Mouse (Mus musculus) macrophage (primary cell): ENCODE results near the gene Ackr3. TPM values are rescaled to one million over a fixed set of nuclear protein-coding genes. Genes with fewer than 3 reads are reported as not detected.

Experiments
- H3K27ac ChIP-seq: fragments of 350-480 bp; formaldehyde crosslinking; 2 replicates; pipeline ENCODE4 v1.9.0; 2021
- H3K36me3 ChIP-seq: fragments of 350-480 bp; formaldehyde crosslinking; 2 replicates; pipeline ENCODE4 v1.9.0; 2021; ENCODE audit errors: inconsistent target
- H3K4me3 ChIP-seq: fragments of 350-480 bp; formaldehyde crosslinking; 2 replicates; pipeline ENCODE4 v1.9.0; 2021; ENCODE audit errors: inconsistent target
- H3K79me2 ChIP-seq: fragments of 350-480 bp; formaldehyde crosslinking; 2 replicates; pipeline ENCODE4 v1.9.0; 2021; ENCODE audit errors: inconsistent target
- WGBS: methylation state at CpG from one replicate; pipeline ENCODE4 v1.1.7; 2026; ENCODE audit warnings: inconsistent platforms; ENCODE audit not compliant: missing documents; 5-methylcytosine and 5-hydroxymethylcytosine counted together
- polyA plus RNA-seq: library from polyadenylated mRNA; stranded (reverse); fragments of 250-400 nt; gene quantifications from 3 replicates; pipeline ENCODE4 v1.2.4, GENCODE M21; 2018; ENCODE audit warnings: inconsistent platforms

The Ackr3 gene
- polyA plus RNA-seq, 1 experiment from 2014 or later = not detected

GRCm38 (mm10) chr1:90228323-90228697, 24.5 kb downstream of the Ackr3 start:
- Histone ChIP-seq H3K27ac (no peak overlapping the region), H3K36me3 (no peaks in the 10 kb centered on the region), H3K4me3 (no peak overlapping the region), H3K79me2 (no peaks in the 10 kb centered on the region)
- WGBS = 21% methylated on average over 9 of the region's 9 CpGs

- WGBS = 86% methylated on average over 4 of the region's 4 CpGs
- H3K27ac ChIP-seq = no peak overlapping the region
- no peak overlapping the region for H3K4me3 ChIP-seq
- H3K79me2 ChIP-seq = no peaks in the 10 kb centered on the region
- no peaks in the 10 kb centered on the region for H3K36me3 ChIP-seq
Measured at GRCm38 (mm10) chr1:90230611-90231010, 26.8 kb downstream of the Ackr3 start.

DNA sequence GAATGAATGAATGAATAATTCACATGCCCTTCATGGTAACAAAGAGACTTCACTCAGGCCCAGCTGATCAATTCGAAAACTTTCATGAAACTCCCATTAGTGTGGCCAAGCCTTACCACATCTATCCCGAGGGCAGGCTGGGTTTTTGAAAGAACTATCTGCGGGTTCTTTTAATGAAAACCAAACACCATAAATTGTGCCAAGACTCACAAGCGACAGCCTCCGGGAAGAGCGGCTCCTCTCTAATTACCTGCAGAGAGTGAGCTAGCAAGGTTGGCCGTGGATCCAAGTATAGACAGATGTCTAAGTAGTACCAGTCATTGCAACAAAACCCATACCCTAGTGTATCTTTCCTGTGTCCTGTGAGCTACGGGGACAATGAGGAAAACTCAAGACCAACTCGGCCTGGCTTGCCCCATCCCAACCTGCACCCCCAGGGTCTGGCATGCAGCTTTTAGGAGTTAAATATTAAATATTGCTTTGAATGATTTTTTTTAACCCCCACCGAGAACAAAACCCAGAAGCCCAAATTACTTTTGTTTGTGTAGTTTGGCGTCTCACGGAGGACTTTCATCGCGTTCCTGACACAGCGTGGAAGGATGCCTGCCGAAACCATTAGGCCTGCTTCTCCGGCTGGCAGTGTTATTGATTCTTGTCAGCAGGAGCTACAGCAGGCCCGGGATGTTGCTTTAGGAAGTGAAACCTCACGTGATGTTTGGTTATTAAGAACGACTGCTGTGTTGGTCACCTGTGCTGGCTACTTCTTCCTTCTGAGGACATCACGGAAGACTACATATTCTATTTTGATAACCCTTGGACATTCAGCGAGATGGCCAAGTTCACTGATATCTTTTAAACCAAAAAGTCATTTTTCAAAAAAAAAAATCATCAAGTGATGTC, 28.1 kb downstream of the Ackr3 start:
- Histone ChIP-seq H3K4me3 (no peak overlapping the region), H3K79me2 (no peaks in the 10 kb centered on the region), H3K27ac (no peak overlapping the region), H3K36me3 (no peaks in the 10 kb centered on the region)
- WGBS = 81% methylated on average over 22 of the region's 22 CpGs

DNA sequence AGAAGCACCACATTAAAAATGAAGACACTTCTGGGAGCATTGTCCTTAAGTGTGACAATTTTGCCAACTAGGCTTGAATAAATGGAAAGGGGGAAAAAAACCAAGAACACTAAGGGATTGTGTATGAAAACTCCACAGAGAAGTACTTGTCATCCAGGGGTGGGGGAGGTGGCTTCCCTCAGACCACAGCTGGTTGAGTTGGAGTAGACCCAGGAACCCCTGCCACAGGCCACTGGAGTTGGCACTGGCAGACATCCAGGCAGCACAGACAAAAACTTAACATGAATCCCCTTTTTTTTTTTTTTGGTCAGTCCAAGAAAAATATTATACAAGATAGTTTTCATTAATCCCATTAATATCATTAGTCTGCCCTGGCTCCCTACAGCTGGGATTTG, 28.7 kb downstream of the Ackr3 start:
- Histone ChIP-seq H3K27ac (no peak overlapping the region), H3K4me3 (no peak overlapping the region), H3K79me2 (no peaks in the 10 kb centered on the region), H3K36me3 (no peaks in the 10 kb centered on the region)

- no peak overlapping the region for H3K4me3 ChIP-seq
- H3K27ac ChIP-seq = no peak overlapping the region
- WGBS = 50% methylated on average over 11 of the region's 11 CpGs
- H3K36me3 ChIP-seq = no peaks in the 10 kb centered on the region
- H3K79me2 ChIP-seq = no peaks in the 10 kb centered on the region
Measured at GRCm38 (mm10) chr1:90234620-90235054, 30.9 kb downstream of the Ackr3 start.

DNA sequence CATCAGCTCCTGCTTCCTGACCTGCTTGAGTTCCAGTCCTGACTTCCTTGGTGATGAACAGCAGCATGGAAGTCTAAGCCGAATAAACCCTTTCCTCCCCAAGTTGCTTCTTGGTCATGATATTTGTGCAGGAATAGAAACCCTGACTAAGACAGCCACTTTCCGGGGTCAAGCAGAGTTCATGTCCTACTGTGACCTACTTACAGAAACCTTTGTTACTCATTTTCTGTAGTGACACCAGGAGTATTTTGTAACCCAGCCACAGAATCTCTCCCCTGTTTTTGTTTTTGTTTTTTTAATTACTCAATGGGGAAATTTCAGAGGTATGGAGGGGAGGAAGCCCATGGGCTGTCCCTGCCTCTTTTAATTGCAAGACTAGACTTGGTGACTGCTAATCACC, 32.9 kb downstream of the Ackr3 start:
- Histone ChIP-seq H3K36me3 (no peaks in the 10 kb centered on the region), H3K27ac (no peak overlapping the region), H3K4me3 (no peak overlapping the region), H3K79me2 (no peaks in the 10 kb centered on the region)
- WGBS = 92% methylated on average over 2 of the region's 2 CpGs

DNA sequence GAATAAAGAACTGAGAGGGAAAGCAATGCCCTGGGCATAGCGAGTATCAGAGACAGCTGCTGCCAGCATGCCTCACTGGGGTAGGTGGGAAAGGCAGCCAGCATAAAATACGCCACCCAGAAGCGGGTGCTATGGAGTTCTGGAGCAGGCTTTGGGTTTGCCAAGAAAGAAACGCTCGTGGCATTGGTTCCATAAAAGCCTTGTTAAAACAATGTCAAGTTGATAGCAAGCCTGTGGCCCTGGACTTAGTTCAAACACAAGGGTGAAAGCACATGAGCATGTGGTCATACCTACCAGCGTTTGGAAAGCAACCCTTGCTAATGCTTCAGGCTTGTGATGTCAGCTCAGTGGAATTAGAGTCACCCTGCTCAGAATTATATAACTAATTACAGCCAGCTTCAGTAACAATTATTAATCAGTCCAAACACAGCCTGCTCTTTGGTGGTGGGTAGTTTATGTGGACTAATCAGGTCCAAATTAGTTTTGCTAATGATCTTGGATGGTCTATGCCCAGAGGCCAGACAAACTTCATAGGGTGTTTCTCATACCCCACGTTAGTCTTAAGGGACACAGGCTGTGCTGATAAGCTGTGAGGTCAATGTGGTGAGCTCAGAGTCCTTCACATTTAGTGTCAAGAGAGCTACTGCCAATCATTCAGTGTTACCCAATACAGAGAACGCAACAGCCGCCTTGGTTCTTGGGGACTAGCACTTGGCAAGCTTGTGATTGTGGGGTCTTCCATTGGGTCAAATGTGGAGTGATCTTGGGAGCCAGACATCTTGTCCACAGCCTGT, 34.5 kb downstream of the Ackr3 start:
- 85% methylated on average over 9 of the region's 9 CpGs for WGBS
- H3K27ac ChIP-seq = no peak overlapping the region
- H3K79me2 ChIP-seq = no peaks in the 10 kb centered on the region
- H3K36me3 ChIP-seq = no peaks in the 10 kb centered on the region
- no peak overlapping the region for H3K4me3 ChIP-seq

DNA sequence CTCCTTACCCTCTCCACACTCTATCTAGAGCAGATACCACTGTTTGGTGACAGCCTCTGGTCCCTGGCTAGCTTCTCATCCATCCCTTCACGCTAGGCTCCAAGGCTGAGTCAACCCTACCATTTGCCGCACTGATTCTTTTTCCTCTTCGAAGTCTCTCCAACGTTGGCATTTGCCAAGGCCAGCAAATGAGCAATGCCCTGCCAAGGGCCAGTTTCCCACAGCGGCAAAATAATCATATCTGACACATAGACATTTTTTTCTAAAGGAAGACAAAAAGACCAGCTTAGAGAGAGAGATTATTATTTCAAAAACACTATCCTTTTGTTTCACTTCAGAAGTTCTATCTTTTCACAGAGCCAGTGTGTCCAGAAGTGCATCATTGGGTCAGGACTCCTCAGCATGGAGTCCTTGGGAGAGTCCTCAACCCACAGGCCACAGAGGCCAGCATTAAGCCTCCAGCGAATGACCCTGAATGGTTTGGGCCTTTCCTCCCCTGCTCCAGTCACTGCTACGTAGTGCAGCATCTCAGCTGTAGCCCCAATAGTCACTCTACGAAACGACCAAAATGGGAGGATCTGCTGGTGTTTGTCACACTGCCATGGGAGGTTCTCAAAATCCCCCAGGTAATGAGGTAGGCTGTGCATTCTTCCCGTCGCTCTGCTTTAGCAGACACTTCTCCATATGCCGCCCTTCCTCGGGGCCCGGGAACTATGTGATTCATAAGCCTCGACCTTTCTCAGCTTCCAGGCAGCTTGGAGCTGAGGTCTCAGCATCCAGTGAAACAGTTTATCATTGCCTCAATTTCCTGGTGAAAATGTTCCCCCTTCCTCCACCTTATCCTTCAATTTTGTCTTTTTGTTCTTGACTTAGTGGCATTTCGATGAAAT, 35.8 kb downstream of the Ackr3 start:
- H3K36me3 ChIP-seq = no peaks in the 10 kb centered on the region
- 81% methylated on average over 16 of the region's 16 CpGs for WGBS
- H3K79me2 ChIP-seq = no peaks in the 10 kb centered on the region
- no peak overlapping the region for H3K4me3 ChIP-seq
- H3K27ac ChIP-seq = no peak overlapping the region

DNA sequence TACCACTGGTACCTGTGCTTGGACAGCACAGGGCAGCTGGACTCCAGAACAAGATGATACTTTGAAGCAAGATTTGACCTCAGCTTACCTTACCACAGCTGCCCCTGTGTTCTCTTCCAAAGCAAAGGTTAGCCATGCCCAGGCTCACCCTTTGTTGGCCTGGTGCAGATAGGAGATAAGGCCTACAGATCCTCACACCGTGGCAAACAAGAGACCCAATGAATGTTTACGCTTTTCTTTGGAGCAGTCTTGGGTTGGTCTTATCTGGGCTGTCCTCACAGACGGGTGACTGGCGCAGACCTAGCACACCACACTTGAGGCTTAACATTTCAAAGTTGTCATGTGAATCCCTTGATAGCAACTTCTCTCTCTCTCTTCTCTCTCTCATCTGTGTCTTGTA, 36.5 kb downstream of the Ackr3 start:
- H3K4me3 ChIP-seq = no peak overlapping the region
- no peaks in the 10 kb centered on the region for H3K79me2 ChIP-seq
- 87% methylated on average over 4 of the region's 4 CpGs for WGBS
- H3K27ac ChIP-seq = no peak overlapping the region
- H3K36me3 ChIP-seq = no peaks in the 10 kb centered on the region

GRCm38 (mm10) chr1:90242444-90242989, 38.7 kb downstream of the Ackr3 start:
- WGBS = 89% methylated on average over 8 of the region's 8 CpGs
- H3K4me3 ChIP-seq = no peak overlapping the region
- H3K36me3 ChIP-seq = no peaks in the 10 kb centered on the region
- no peaks in the 10 kb centered on the region for H3K79me2 ChIP-seq
- H3K27ac ChIP-seq = no peak overlapping the region

GRCm38 (mm10) chr1:90244537-90244936, 40.8 kb downstream of the Ackr3 start:
- no peak overlapping the region for H3K4me3 ChIP-seq
- 80% methylated on average over 1 of the region's 1 CpGs for WGBS
- H3K36me3 ChIP-seq = no peaks in the 10 kb centered on the region
- H3K27ac ChIP-seq = no peak overlapping the region
- no peaks in the 10 kb centered on the region for H3K79me2 ChIP-seq

- H3K4me3 ChIP-seq = no peak overlapping the region
- WGBS = 75% methylated on average over 7 of the region's 7 CpGs
- H3K36me3 ChIP-seq = no peaks in the 10 kb centered on the region
- no peak overlapping the region for H3K27ac ChIP-seq
- no peaks in the 10 kb centered on the region for H3K79me2 ChIP-seq
Measured at GRCm38 (mm10) chr1:90245533-90245932, 41.8 kb downstream of the Ackr3 start.

- H3K79me2 ChIP-seq = no peaks in the 10 kb centered on the region
- WGBS = 86% methylated on average over 8 of the region's 8 CpGs
- H3K4me3 ChIP-seq = no peak overlapping the region
- H3K27ac ChIP-seq = no peak overlapping the region
- no peaks in the 10 kb centered on the region for H3K36me3 ChIP-seq
Measured at GRCm38 (mm10) chr1:90246035-90246434, 42.3 kb downstream of the Ackr3 start.

- H3K4me3 ChIP-seq = no peak overlapping the region
- WGBS = 28% methylated on average over 1 of the region's 1 CpGs
- no peaks in the 10 kb centered on the region for H3K79me2 ChIP-seq
- H3K27ac ChIP-seq = no peak overlapping the region
- no peaks in the 10 kb centered on the region for H3K36me3 ChIP-seq
Measured at GRCm38 (mm10) chr1:90246800-90247199, 43.0 kb downstream of the Ackr3 start.
